Mouse (Mus musculus) lung, embryonic 16.5 days (tissue): ENCODE measurements around the gene Olfr549. TPM values are rescaled to one million over a fixed set of nuclear protein-coding genes. Genes with fewer than 3 reads are reported as not detected.

Source experiments
- ATAC-seq: fragments of 200-750 bp; cut with Nextera tagmentation; 2 replicates; pipeline ENCODE4 v1.8.0; 2017; ENCODE audit warnings: low read depth, mild to moderate bottlenecking, moderate library complexity
- H3K27ac ChIP-seq: fragments of 300-500 bp; sonication (generic); 2 replicates; pipeline ENCODE4 v1.5.1; 2014; ENCODE audit warnings: mild to moderate bottlenecking, control low read depth, low read length
- H3K27me3 ChIP-seq: fragments of 300-500 bp; sonication (generic); 2 replicates; pipeline ENCODE4 v1.6.1; 2014; ENCODE audit warnings: low read depth, low read length, mixed read lengths; ENCODE audit not compliant: control insufficient read depth, insufficient read depth
- H3K36me3 ChIP-seq: fragments of 300-500 bp; sonication (generic); 2 replicates; pipeline ENCODE4 v1.6.1; 2014; ENCODE audit warnings: low read length; ENCODE audit not compliant: control insufficient read depth, insufficient read depth
- H3K4me1 ChIP-seq: fragments of 300-500 bp; sonication (generic); replicated peaks from 2 replicates; pipeline ENCODE4 v1.6.1; 2014; ENCODE audit warnings: low read length, mixed read lengths; ENCODE audit not compliant: control insufficient read depth, insufficient read depth
- H3K4me2 ChIP-seq: fragments of 300-500 bp; sonication (generic); 2 replicates; pipeline ENCODE4 v1.6.1; 2014; ENCODE audit warnings: low read depth, low read length, control low read depth
- H3K4me3 ChIP-seq: fragments of 300-500 bp; sonication (generic); 2 replicates; pipeline ENCODE4 v1.5.1; 2014; ENCODE audit warnings: mild to moderate bottlenecking, low read length, control low read depth
- H3K9ac ChIP-seq: fragments of 300-500 bp; sonication (generic); 2 replicates; pipeline ENCODE4 v1.6.1; 2014; ENCODE audit warnings: low read length, control low read depth
- H3K9me3 ChIP-seq: fragments of 300-500 bp; sonication (generic); 2 replicates; pipeline ENCODE4 v1.6.1; 2016; ENCODE audit warnings: low read length; ENCODE audit not compliant: control insufficient read depth
- WGBS: fragments of 180-500 bp; shearing (Covaris S2); extraction: QIAGEN DNeasy Blood & Tissue Kit; methylation state at CpG from one replicate; pipeline ENCODE4 v1.1.7; 2014; 5-methylcytosine and 5-hydroxymethylcytosine counted together
- polyA plus RNA-seq: library from polyadenylated mRNA; unstranded; fragments of >200 nt; fragmentation: Nextera tagmentation; extraction: Ambion mirVana; gene quantifications from 2 replicates; pipeline ENCODE4 v1.2.1, GENCODE M21; 2015

Olfr549 gene
- polyA plus RNA-seq, 1 experiment from 2014 or later: not detected

DNA sequence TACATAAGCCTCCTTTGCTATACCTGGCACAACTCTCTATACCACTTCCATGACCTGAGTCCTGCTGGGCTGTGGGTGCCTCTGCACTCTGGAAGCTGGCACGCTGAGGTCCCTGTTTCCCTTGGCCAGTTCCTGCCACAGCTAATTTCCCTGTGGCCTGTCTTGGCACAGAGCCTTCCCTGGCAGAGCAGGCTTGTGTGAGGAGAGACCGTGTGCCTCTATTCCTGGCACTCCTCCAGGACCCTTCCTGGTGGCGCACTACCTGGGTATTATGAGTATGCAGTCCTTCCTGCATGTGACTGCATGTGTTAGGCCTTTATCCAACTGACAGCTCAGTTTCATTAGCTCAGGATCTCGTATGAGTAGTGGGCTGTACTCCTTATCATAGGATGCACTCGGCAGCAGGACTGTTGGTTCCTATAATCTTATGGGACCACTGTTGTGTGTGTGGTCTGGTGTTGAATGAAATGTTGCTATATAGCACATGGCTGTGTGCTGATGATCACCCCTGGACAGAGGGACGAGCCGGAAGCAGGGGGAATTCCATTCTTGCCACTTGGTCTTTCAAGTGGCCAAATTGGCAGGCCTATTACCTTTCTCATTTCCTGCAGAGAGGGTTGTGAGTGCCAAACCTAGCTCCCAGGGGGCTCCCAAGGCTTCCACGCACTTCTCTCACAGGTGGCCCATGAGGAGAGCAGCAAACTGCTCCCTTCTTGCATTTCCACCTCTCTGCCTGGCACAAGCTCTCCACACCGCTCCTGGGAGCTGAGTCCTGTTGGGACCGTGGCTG lies 33.2 kb upstream of the Olfr549 start:
- H3K4me3 ChIP-seq: no peak overlapping the region
- 53% methylated on average over 10 of the region's 10 CpGs for WGBS
- ATAC-seq: peak; percentile 27; the same call in 1 of the 2 replicates

DNA sequence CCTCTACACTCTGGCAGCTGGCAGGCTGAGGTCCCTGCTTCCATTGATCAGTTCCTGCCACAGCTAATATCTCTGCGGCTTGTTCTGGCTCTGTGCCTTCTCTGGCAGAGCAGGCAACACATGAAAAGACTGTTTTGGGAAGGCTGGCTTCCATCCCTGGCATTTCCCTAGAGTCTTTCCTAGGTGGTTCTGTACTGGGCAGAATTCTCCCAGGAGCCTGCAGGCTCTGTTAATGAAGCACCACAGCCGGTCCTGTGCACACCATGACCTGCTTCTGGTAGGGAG lies 32.7 kb upstream of the Olfr549 start:
- Histone ChIP-seq H3K36me3 (no peaks in the 10 kb centered on the region), H3K9me3 (no peaks in the 10 kb centered on the region), H3K27ac (no peak overlapping the region), H3K9ac (no peak overlapping the region), H3K4me2 (no peak overlapping the region), H3K4me3 (no peak overlapping the region), H3K4me1 (no peaks in the 10 kb centered on the region; the same call in 1 of the 2 replicates), H3K27me3 (no peaks in the 10 kb centered on the region)
- ATAC-seq: no peak
- 71% methylated on average over 2 of the region's 2 CpGs for WGBS

More for the DNA sequence above, 33.2 kb upstream of the Olfr549 start:
- no peaks in the 10 kb centered on the region for H3K36me3 ChIP-seq
- no peaks in the 10 kb centered on the region; the same call in 1 of the 2 replicates for H3K4me1 ChIP-seq
- H3K27ac ChIP-seq: no peak overlapping the region
- H3K27me3 ChIP-seq: no peaks in the 10 kb centered on the region
- no peak overlapping the region for H3K9ac ChIP-seq
- H3K4me2 ChIP-seq: no peak overlapping the region
- H3K9me3 ChIP-seq: no peaks in the 10 kb centered on the region

DNA sequence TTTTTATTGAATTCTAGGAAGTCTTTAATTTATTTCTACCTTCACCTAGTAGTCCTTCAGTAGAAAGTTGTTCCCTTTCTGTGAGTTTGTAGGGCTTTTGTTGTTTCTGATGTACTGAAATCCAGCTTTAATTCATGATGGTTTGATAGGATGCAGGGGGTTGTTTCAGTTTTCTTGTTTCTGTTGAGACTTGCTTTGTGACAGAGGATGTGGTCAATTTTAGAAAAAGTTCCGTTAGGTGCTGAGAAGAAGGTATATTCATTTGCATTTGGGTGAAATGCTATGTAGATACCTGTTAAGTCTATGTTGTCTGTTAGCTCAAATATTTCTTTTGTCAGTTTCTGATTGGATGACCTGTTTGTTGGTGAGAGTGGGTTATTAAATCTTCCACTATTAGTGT lies 20.6 kb upstream of the Olfr549 start:
- no peak overlapping the region for H3K27ac ChIP-seq
- no peaks in the 10 kb centered on the region for H3K27me3 ChIP-seq
- H3K9me3 ChIP-seq: no peaks in the 10 kb centered on the region
- no peaks in the 10 kb centered on the region for H3K36me3 ChIP-seq
- H3K4me1 ChIP-seq: no peaks in the 10 kb centered on the region
- no peak overlapping the region for H3K4me2 ChIP-seq
- no peak overlapping the region for H3K9ac ChIP-seq
- ATAC-seq: no peak
- WGBS: 76% methylated on average over 1 of the region's 1 CpGs
- H3K4me3 ChIP-seq: no peak overlapping the region

DNA sequence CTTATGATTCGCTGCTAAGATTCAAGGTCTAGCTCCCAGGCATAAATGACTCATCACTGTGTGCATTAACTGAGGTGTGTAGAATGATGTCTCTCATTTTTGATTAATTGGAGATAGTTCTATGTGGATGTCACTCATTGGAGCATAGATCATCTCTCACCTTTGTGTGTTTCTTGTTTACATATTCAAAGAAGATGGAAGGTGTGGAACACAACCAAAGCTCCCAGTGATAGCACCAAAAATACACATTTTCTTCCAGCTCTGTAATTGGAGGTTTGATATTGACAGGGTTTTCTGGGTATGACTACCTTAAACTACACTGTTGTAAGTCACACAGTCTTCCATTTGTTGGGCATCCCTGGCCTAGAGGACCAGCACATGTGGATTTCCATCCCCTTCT lies 15.2 kb upstream of the Olfr549 start, which contains the start of gene Olfr547:
Gene Olfr547, plus strand, starts transcription at position 301 of the 400 bp plus-strand sequence.
- H3K27ac ChIP-seq: no peak within 1 kb of the TSS
- no peak within 1 kb of the TSS for H3K4me2 ChIP-seq
- no peaks in the 10 kb centered on the region for H3K36me3 ChIP-seq
- ATAC-seq: no peak
- H3K4me3 ChIP-seq: no peak within 1 kb of the TSS
- WGBS: 71% methylated on average over 1 of the region's 1 CpGs
- no peaks in the 10 kb centered on the region for H3K4me1 ChIP-seq
- H3K27me3 ChIP-seq: no peaks in the 10 kb centered on the region
- no peak within 1 kb of the TSS for H3K9ac ChIP-seq
- no peaks in the 10 kb centered on the region for H3K9me3 ChIP-seq

DNA sequence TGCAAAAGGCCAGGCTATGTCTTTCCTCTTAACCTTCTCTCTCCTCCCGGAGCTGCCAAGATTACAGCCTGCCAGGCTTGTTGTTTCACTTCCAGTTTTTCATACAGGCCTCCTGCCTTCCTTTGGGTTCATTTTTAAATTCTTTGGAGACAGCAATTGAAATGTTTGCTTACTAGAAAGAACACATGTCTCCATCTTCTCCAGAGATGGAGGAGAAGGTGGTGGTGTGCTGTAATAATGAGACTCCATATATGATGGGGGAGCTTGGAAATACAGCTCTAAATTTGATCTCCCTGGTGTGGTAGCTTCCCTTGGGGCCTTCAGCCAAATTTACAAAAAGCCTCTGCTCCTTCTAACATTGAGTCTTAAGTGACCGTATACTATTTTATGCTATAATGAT lies 9.1 kb upstream of the Olfr549 start, which contains the start of gene Olfr548-ps1:
Gene Olfr548-ps1, plus strand, starts transcription at position 301 of the 400 bp plus-strand sequence.
- Histone ChIP-seq H3K4me3 (no peak within 1 kb of the TSS), H3K4me1 (no peaks in the 10 kb centered on the region), H3K9me3 (no peaks in the 10 kb centered on the region), H3K36me3 (no peaks in the 10 kb centered on the region), H3K27me3 (no peaks in the 10 kb centered on the region), H3K4me2 (no peak within 1 kb of the TSS), H3K27ac (no peak within 1 kb of the TSS), H3K9ac (no peak within 1 kb of the TSS)
- no peak for ATAC-seq
- 76% methylated on average over 2 of the region's 2 CpGs for WGBS

DNA sequence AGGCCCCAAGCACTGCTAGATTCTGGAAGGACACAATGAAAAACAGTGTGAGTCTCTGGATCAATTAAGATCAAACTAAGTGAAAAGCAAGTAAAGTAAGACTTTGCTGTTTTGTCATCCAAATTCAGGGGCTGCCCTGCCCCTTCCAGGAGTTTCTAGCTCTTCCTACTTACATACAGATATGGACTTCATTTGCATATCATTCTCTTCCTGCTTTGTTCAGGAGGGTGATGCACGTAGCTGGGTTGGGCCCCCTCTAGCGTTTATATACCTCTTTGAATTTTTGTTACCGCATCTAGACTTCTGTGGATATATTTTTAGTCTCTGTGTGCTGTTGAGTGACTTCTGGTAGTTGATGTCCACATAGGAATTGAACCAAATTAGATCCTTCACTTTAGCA lies 8.4 kb upstream of the Olfr549 start:
- ATAC-seq: no peak
- H3K4me2 ChIP-seq: no peak overlapping the region
- 62% methylated on average over 3 of the region's 3 CpGs for WGBS
- no peak overlapping the region for H3K4me3 ChIP-seq
- no peaks in the 10 kb centered on the region for H3K27me3 ChIP-seq
- no peaks in the 10 kb centered on the region for H3K4me1 ChIP-seq
- no peak overlapping the region for H3K9ac ChIP-seq
- no peaks in the 10 kb centered on the region for H3K9me3 ChIP-seq
- no peaks in the 10 kb centered on the region for H3K36me3 ChIP-seq
- H3K27ac ChIP-seq: no peak overlapping the region

DNA sequence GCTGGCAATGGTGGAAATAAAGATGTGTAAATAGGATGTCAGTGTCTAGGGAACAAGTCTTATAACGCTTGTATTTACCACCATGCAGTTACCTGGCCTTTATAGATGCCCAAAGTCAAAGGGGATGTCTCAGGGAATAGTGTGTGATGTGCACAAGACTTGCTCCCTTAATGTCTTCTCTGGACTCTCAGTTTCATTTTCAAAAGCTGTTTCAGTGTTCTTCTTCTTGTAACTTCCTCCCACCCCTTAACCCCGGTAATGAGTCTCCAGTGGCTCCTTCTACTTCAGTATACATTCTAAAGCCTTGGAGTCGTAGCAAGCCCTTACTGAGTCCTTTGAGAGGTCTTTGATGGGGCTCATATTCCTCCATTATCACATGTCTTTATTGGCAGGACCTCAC lies 3.6 kb downstream of the Olfr549 start:
- no peak for ATAC-seq
- H3K9me3 ChIP-seq: no peaks in the 10 kb centered on the region
- no peak overlapping the region for H3K4me2 ChIP-seq
- H3K27me3 ChIP-seq: no peaks in the 10 kb centered on the region
- H3K27ac ChIP-seq: no peak overlapping the region
- no peak overlapping the region for H3K9ac ChIP-seq
- H3K4me1 ChIP-seq: no peaks in the 10 kb centered on the region
- H3K36me3 ChIP-seq: no peaks in the 10 kb centered on the region
- no peak overlapping the region for H3K4me3 ChIP-seq
- 72% methylated on average over 3 of the region's 3 CpGs for WGBS

DNA sequence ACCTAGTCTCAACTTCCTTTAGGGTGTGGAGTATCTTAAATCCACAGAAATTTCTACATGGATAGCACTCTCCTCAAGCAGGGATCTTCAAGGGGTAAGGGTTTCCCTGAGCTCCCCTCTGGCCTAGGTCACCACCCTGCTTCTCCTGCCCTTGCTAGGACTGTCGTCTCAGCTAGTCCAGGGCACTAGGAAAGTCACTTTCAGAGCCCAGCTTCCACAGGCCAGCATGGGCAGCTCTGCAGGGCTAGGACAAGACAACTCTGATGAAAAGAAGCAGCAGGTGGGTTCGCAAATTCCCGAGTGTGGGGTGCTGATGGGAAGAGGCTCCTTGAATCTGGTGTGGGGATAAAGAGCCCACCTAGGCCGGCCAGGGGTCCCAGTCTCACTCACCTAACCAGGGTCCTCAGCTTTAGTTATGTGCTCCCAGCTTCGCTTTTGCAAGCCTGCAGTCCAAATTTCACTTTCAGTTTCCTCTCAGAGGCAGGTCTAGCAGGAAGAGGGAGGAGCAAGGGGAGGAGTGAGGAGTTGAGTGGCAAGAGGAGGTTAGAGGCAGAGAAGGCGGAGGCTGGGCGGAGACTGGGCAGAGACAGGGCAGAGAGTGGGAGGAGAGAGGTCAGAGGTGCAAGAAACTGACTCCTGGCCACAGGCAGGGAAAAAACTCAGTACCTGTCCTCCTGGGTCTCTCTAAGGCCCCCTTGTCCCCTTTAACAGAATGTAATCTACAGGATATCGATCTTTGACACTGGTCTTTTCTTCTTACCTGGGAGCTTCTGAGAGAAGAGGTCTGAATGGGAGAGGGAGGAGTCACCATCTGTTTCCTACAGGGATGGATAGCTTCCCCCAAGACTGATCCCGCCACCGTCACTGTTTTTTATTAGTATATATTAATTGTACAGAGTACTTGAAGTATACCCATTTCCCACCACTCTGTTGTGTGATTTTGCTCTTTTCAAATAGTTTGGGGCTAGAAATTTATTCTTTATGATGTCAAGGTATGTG lies 15.6 kb downstream of the Olfr549 start, which contains the start of gene Trim21:
Gene Trim21, minus strand, starts transcription at position 488 of the 999 bp plus-strand sequence.
- 0 out of 2 replicates have a peak, but pooled peaks cover 2% of the 10 kb centered on the region for H3K4me1 ChIP-seq
- whole genome bisulfite sequencing: 16% methylated on average over 10 of the region's 10 CpGs
- H3K4me2 ChIP-seq: peak within 1 kb of the TSS; percentile 76
- H3K27ac ChIP-seq: peak within 1 kb of the TSS; percentile 36; the same call in 1 of the 2 replicates
- no peaks in the 10 kb centered on the region for H3K27me3 ChIP-seq
- H3K4me3 ChIP-seq: peak within 1 kb of the TSS; percentile 67
- no peaks in the 10 kb centered on the region for H3K9me3 ChIP-seq
- ATAC-seq: peak; percentile 99
- H3K9ac ChIP-seq: peak within 1 kb of the TSS; percentile 77
- H3K36me3 ChIP-seq: no peaks in the 10 kb centered on the region

DNA sequence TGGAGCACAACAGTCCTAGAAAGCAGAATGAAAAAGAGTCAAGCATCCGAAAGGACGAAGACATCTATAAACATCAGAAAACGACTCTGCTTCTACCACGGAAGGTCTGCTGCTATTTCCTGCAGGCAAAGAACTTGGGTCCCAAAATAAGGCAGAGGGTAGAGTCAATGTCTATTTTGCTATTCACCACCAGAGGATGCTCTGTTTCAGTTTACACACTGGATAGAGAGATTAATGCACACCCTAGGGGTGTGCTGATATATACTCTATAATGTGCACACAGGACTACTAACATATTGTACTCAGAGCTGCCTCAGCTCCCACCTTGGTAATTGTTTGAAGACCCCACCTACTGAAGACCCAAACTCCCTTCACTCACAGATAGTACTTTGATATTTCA lies 16.5 kb downstream of the Olfr549 start:
- Histone ChIP-seq H3K4me2 (no peak overlapping the region), H3K27ac (no peak overlapping the region), H3K27me3 (no peaks in the 10 kb centered on the region), H3K9ac (no peak overlapping the region), H3K4me1 (0 out of 2 replicates have a peak, but pooled peaks cover 2% of the 10 kb centered on the region), H3K36me3 (no peaks in the 10 kb centered on the region), H3K4me3 (no peak overlapping the region), H3K9me3 (no peaks in the 10 kb centered on the region)
- 78% methylated on average over 4 of the region's 4 CpGs for WGBS
- no peak for ATAC-seq
